Mouse (Mus musculus): ENCODE measurements around the gene Bak1. TPM values are rescaled to one million over a fixed set of nuclear protein-coding genes. Genes with fewer than 3 reads are reported as not detected.
A peak's percentile ranks its signal among the peaks of the same experiment; 100 is the strongest.

Gene Bak1
- total and polyA plus RNA-seq, 3 experiments, result 75.4 to 150 TPM; not detected in 1

DNA sequence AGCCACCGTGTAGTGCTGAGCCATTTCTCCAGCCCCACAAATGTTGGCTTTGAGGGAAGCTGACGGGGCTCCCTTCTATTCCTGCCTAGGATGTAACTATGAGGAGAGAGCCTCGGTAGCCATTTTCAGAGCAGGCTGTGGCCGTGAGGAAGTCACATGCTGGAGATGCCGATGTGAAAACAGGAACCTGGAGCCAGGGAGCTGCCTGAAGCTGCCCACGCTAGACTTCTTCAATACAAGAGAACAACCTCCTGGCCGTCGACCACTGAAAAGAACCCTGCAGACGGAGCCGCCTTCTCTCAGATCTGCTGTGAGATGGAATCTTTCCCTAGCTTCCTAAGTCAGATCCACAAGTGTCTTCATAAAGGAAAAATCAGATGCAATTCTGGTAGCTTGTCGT is 23.2 kb downstream of the Bak1 start (continued):
- TF ChIP-seq GATA1 (IDR thresholded peaks at IDR 0.05; ENCODE audit: low read depth, low read length) (no peak), NRF1 (IDR thresholded peaks at IDR 0.05; ENCODE audit: insufficient read depth, low read depth, low read length, poor library complexity, severe bottlenecking) (no peak), SIN3A (IDR thresholded peaks at IDR 0.05; ENCODE audit: low read length) (no peak)

DNA sequence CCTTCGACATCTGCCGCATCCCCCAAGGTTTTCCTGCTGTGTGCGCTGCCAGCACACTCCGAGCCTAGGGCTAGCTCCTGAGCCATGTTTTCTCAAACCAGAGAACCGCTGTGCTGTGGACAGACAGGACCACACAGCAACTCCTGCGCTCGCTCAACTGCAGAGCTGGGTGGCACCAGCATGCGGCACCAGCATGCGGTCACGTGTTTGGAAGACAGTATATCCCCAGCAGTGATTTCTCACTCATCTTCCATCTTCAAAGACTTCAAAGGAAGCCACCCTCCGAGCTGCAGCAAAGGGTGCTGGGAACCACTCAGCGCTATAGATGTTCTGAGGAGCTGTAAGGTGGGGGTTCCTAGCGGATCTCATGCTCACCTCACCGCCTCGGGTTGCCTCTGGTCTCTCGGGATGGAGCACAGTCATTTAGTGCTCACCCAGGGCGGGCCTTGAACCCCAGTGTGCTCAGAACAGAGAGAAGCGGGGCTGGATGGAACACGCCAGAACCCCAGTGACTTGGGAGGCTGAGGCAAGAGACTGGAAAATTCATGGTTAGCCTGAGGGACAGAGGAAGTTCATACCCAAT is 23.8 kb downstream of the Bak1 start:
- Histone ChIP-seq H3K27ac (ENCODE audit: control insufficient read depth, low read depth, low read length) (no peak overlapping the region; the same call in 1 of the 2 replicates), H3K27me3 (ENCODE audit: control insufficient read depth in 1 of 2, insufficient read depth in 2 of 2, low read length in 2 of 2) (no peaks in the 10 kb centered on the region), H3K9me3 (replicated peaks; ENCODE audit: insufficient read depth, low read length) (no peaks in the 10 kb centered on the region), H3K36me3 (ENCODE audit: control insufficient read depth in 1 of 2, insufficient read depth in 2 of 2, low read length in 2 of 2) (peaks cover 0 to 7% of the 10 kb centered on the region in 2 experiments; a peak in 2 of 4 replicates), H3K4me3 (ENCODE audit: control insufficient read depth in 1 of 2, insufficient read depth in 1 of 2, low read depth in 2 of 2, low read length in 2 of 2) (no peak overlapping the region; a peak in 1 of 4 replicates), H3K79me2 (ENCODE audit: control insufficient read depth, insufficient read depth, low read length, poor library complexity) (no peaks in the 10 kb centered on the region), H3K4me1 (ENCODE audit: control insufficient read depth in 1 of 2, insufficient read depth in 2 of 2, low read length in 2 of 2) (peaks cover 0 to 8% of the 10 kb centered on the region in 2 experiments; a peak in 2 of 4 replicates), H3K9ac (ENCODE audit: control insufficient read depth, low read depth, low read length, poor library complexity, severe bottlenecking) (peak overlapping the region; percentile 57; the same call in 1 of the 2 replicates)
- no peak for DNase-seq (ENCODE audit: low read depth, low spot score)
- no peak for TF ChIP-seq E2F4 (IDR thresholded peaks at IDR 0.05; ENCODE audit: borderline replicate concordance, low read depth, low read length)
- TF ChIP-seq NRF1 (IDR thresholded peaks at IDR 0.05; ENCODE audit: insufficient read depth, low read depth, low read length, poor library complexity, severe bottlenecking), result no peak
- no peak for TF ChIP-seq POLR2A (IDR thresholded peaks at IDR 0.05; ENCODE audit: control insufficient read depth in 1 of 2, insufficient read depth in 1 of 2, low read depth in 1 of 2, low read length in 2 of 2, poor library complexity in 1 of 2)
- no peak for TF ChIP-seq CHD1 (IDR thresholded peaks at IDR 0.05; ENCODE audit: low read depth, low read length)
- no peak for TF ChIP-seq UBTF (IDR thresholded peaks at IDR 0.05; ENCODE audit: borderline replicate concordance, insufficient read depth, low read depth, low read length)
- TF ChIP-seq MYB (IDR thresholded peaks at IDR 0.05; ENCODE audit: low read depth, low read length), result no peak
- no peak for TF ChIP-seq JUND (IDR thresholded peaks at IDR 0.05; ENCODE audit: low read depth, low read length)
- no peak for TF ChIP-seq GABPA (IDR thresholded peaks at IDR 0.05; ENCODE audit: low read depth, low read length)
- TF ChIP-seq TCF12 (IDR thresholded peaks at IDR 0.05; ENCODE audit: low read depth, low read length), result no peak
- TF ChIP-seq ZC3H11A (IDR thresholded peaks at IDR 0.05; ENCODE audit: low read depth, low read length), result no peak
- TF ChIP-seq ZKSCAN1 (IDR thresholded peaks at IDR 0.05; ENCODE audit: low read depth, low read length), result no peak

DNA sequence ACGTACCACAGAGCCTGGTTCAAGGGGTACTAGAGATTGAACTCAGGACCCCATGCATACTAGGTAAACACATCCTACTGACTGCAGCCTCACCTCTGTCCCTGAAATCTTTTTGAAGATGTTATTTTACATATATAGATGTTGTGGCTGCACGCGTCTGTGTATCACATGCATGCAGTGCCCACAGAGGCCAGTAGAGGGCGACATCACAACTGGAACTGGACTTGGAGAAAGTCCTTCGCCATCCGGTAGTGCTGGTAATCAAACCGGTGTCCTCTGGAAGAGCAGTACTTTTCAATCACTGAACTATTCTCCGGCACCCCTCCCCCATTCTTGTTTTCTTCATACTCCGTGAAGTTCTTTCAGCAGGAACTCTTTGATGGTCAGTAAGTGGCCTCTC is 24.4 kb downstream of the Bak1 start:
- H3K4me3 ChIP-seq (ENCODE audit: control insufficient read depth in 1 of 2, insufficient read depth in 1 of 2, low read depth in 2 of 2, low read length in 2 of 2), result no peak overlapping the region
- DNase-seq (ENCODE audit: low read depth, low spot score), result peak; percentile 77
- TF ChIP-seq MYC (IDR thresholded peaks at IDR 0.05; ENCODE audit: low read depth, low read length), result 0 out of 2 replicates have a peak, but pooled peaks have one; percentile 48
- TF ChIP-seq MYB (IDR thresholded peaks at IDR 0.05; ENCODE audit: low read depth, low read length), result no peak
- TF ChIP-seq MXI1 (IDR thresholded peaks at IDR 0.05; ENCODE audit: low read depth, low read length), result no peak
- TF ChIP-seq POLR2AphosphoS2 (IDR thresholded peaks at IDR 0.05; ENCODE audit: low read length), result no peak
- TF ChIP-seq NRF1 (IDR thresholded peaks at IDR 0.05; ENCODE audit: insufficient read depth, low read depth, low read length, poor library complexity, severe bottlenecking), result no peak
- peak; percentile 58 for TF ChIP-seq RAD21 (IDR thresholded peaks at IDR 0.05; ENCODE audit: low read depth, low read length)
- peak; percentile 88 to 96 (median 89) for TF ChIP-seq CTCF (IDR thresholded peaks at IDR 0.05 in 2 of 3, conservative IDR thresholded peaks at IDR 0.05 in 1 of 3; ENCODE audit: control insufficient read depth in 1 of 3, insufficient read depth in 1 of 3, low read depth in 2 of 3, low read length in 3 of 3, poor library complexity in 1 of 3, severe bottlenecking in 1 of 3)
- peak; percentile 41 for TF ChIP-seq MAX (IDR thresholded peaks at IDR 0.05; ENCODE audit: low read length)
- TF ChIP-seq ZKSCAN1 (IDR thresholded peaks at IDR 0.05; ENCODE audit: low read depth, low read length), result no peak
- no peak for TF ChIP-seq USF1 (IDR thresholded peaks at IDR 0.05; ENCODE audit: low read depth, low read length)
- 0 out of 2 replicates have a peak, but pooled peaks have one; percentile 16 for TF ChIP-seq ZC3H11A (IDR thresholded peaks at IDR 0.05; ENCODE audit: low read depth, low read length)
- no peak for TF ChIP-seq MAZ (IDR thresholded peaks at IDR 0.05; ENCODE audit: low read depth, low read length)
- TF ChIP-seq SMC3 (IDR thresholded peaks at IDR 0.05; ENCODE audit: low read depth, low read length), result peak; percentile 61
- TF ChIP-seq SIN3A (IDR thresholded peaks at IDR 0.05; ENCODE audit: low read length), result no peak
- TF ChIP-seq POLR2A (IDR thresholded peaks at IDR 0.05; ENCODE audit: control insufficient read depth in 1 of 2, insufficient read depth in 1 of 2, low read depth in 1 of 2, low read length in 2 of 2, poor library complexity in 1 of 2), result no peak
- TF ChIP-seq ELF1 (IDR thresholded peaks at IDR 0.05; ENCODE audit: low read depth, low read length), result no peak
- TF ChIP-seq TCF12 (IDR thresholded peaks at IDR 0.05; ENCODE audit: low read depth, low read length), result no peak
- TF ChIP-seq GATA1 (IDR thresholded peaks at IDR 0.05; ENCODE audit: low read depth, low read length), result no peak
- H3K4me1 ChIP-seq (ENCODE audit: control insufficient read depth in 1 of 2, insufficient read depth in 2 of 2, low read length in 2 of 2), result peaks cover 0 to 8% of the 10 kb centered on the region in 2 experiments; a peak in 2 of 4 replicates
- no peaks in the 10 kb centered on the region for H3K79me2 ChIP-seq (ENCODE audit: control insufficient read depth, insufficient read depth, low read length, poor library complexity)
- H3K9ac ChIP-seq (ENCODE audit: control insufficient read depth, low read depth, low read length, poor library complexity, severe bottlenecking), result no peak overlapping the region
- no peaks in the 10 kb centered on the region for H3K27me3 ChIP-seq (ENCODE audit: control insufficient read depth in 1 of 2, insufficient read depth in 2 of 2, low read length in 2 of 2)
- H3K36me3 ChIP-seq (ENCODE audit: control insufficient read depth in 1 of 2, insufficient read depth in 2 of 2, low read length in 2 of 2), result peaks cover 0 to 7% of the 10 kb centered on the region in 2 experiments; a peak in 2 of 4 replicates
- no peaks in the 10 kb centered on the region for H3K9me3 ChIP-seq (replicated peaks; ENCODE audit: insufficient read depth, low read length)
- no peak overlapping the region for H3K27ac ChIP-seq (ENCODE audit: control insufficient read depth, low read depth, low read length)

Measured in MEL (cell line).